ENCODE assay signal across 8 mouse cellular contexts in genomic region chr3:76074060-76074707, GRCm38 (mm10). TPM values are rescaled to one million over a fixed set of nuclear protein-coding genes. Genes with fewer than 3 reads are reported as not detected.
DNase-seq lines count a peak whose midpoint lies in the region; ATAC-seq lines count a peak whose summit lies in the region.

Gene Fstl5, plus strand, starts transcription at chr3:76074270.

- no peaks in the 10 kb centered on the region for H3K9me3 ChIP-seq in midbrain, embryonic 16.5 days (replicated peaks; ENCODE audit: control insufficient read depth, low read length, poor library complexity, severe bottlenecking)
- no peaks in the 10 kb centered on the region for H3K9me3 ChIP-seq in stomach, embryonic 16.5 days (replicated peaks; ENCODE audit: control insufficient read depth, low read length)

- intact Hi-C loops in left cerebral cortex, postnatal 36 days (cut with DNase I): no loop called here

- DNase-seq in heart, adult 11 months: peak; percentile 79
- no peak for DNase-seq in heart, adult 9 months (ENCODE audit: low spot score in 2 of 2)
- peak; percentile 92 for DNase-seq in cerebellum, adult 9-11 months
- peak; percentile 71 to 75 for DNase-seq in frontal cortex, postnatal 10 days (ENCODE audit: low spot score in 2 of 2)
- DNase-seq in kidney, adult 18-20 months: peak; percentile 21
- DNase-seq in left cerebral cortex, postnatal 36 days (ENCODE audit: low spot score in 2 of 2): peak; percentile 75 to 77

- H3K27ac ChIP-seq in midbrain, embryonic 16.5 days (ENCODE audit: low read length): peak within 1 kb of the TSS; percentile 62
- H3K27ac ChIP-seq in stomach, embryonic 16.5 days (ENCODE audit: low read length): no peak within 1 kb of the TSS

- H3K4me1 ChIP-seq in midbrain, embryonic 16.5 days (ENCODE audit: control insufficient read depth, insufficient read depth, low read length): no peaks in the 10 kb centered on the region; the same call in 1 of the 2 replicates
- H3K4me1 ChIP-seq in stomach, embryonic 16.5 days (ENCODE audit: control insufficient read depth, insufficient read depth, low read length): 0 out of 2 replicates have a peak, but pooled peaks cover 4% of the 10 kb centered on the region

- WGBS in midbrain, embryonic 16.5 days: under 1% methylated on average over 28 of the region's 28 CpGs
- WGBS in stomach, embryonic 16.5 days: under 1% methylated on average over 28 of the region's 28 CpGs

- H3K36me3 ChIP-seq in midbrain, embryonic 16.5 days (ENCODE audit: control insufficient read depth, insufficient read depth, low read length): no peaks in the 10 kb centered on the region
- H3K36me3 ChIP-seq in stomach, embryonic 16.5 days (ENCODE audit: control insufficient read depth, insufficient read depth, low read length): no peaks in the 10 kb centered on the region

- peak within 1 kb of the TSS; percentile 57 for H3K4me3 ChIP-seq in midbrain, embryonic 16.5 days (ENCODE audit: low read depth, low read length)
- peak within 1 kb of the TSS; percentile 44 for H3K4me3 ChIP-seq in stomach, embryonic 16.5 days (replicated peaks; ENCODE audit: low read length)

- H3K4me2 ChIP-seq in midbrain, embryonic 16.5 days (ENCODE audit: low read length): peak within 1 kb of the TSS; percentile 83
- peak within 1 kb of the TSS; percentile 66 for H3K4me2 ChIP-seq in stomach, embryonic 16.5 days (ENCODE audit: low read depth, low read length)

- ATAC-seq in midbrain, embryonic 16.5 days: peak; percentile 93
- ATAC-seq in stomach, embryonic 16.5 days (ENCODE audit: insufficient read depth, low FRiP score): peak; percentile 78

- no peaks in the 10 kb centered on the region for H3K27me3 ChIP-seq in midbrain, embryonic 16.5 days (ENCODE audit: control insufficient read depth, insufficient read depth, low read depth, low read length)
- H3K27me3 ChIP-seq in stomach, embryonic 16.5 days (ENCODE audit: control insufficient read depth, insufficient read depth, low read length): no peaks in the 10 kb centered on the region

- H3K9ac ChIP-seq in midbrain, embryonic 16.5 days (ENCODE audit: low read depth, low read length): peak within 1 kb of the TSS; percentile 65
- H3K9ac ChIP-seq in stomach, embryonic 16.5 days (ENCODE audit: low read length): no peak within 1 kb of the TSS; the same call in 1 of the 2 replicates

RNA-seq across cellular contexts. Expression of gene Fstl5, which starts in this region (rescaled TPM):
- total RNA-seq in left cerebral cortex, postnatal 36 days (2021): 10 to 100 TPM; 18.2 to 18.5 TPM
- 48.6 and 56.3 TPM in 2 replicates for polyA plus RNA-seq in midbrain, embryonic 16.5 days (2015; fragmentation: Nextera tagmentation; extraction: Ambion mirVana)
- polyA plus RNA-seq in stomach, embryonic 16.5 days (2015; fragmentation: Nextera tagmentation; extraction: Ambion mirVana): 3.8 and 4.4 TPM in 2 replicates

Comparison
In these comparisons a context has a peak if more than half of its experiments do, and no peak if none do; other contexts are left out.
1. DNase-seq: peak in heart, adult 11 months (single experiment), cerebellum, adult 9-11 months (single experiment), frontal cortex, postnatal 10 days (2 of 2), kidney, adult 18-20 months (single experiment) and left cerebral cortex, postnatal 36 days (2 of 2); none in heart, adult 9 months (0 of 2).